Mouse (Mus musculus) right cerebral cortex, postnatal 14 days (tissue): Measurements from ENCODE around the gene Cd151.

ENCODE experiments used
- DNase-seq: peaks from one replicate; pipeline ENCODE4 v3.0.0; 2022

Cd151 gene

DNA sequence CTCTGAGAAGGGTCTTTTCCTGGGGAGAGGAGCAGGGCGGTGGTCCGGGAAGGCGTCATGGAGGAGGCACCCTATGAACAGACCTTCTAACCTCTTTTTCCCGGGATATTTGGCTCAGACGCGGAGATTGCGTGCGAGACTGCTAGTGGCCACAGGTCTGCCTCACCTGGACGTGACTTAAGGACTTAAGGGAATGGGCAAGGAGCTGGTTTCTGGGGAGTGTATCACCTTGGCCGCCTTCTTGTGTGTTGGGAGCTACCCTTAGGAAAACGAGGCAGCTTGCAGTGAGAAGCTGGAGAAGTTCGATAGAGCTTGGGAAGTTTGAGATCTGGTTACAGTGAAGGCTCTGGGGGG, 8.6 kb downstream of the Cd151 start:
- no peak for DNase-seq

- DNase-seq: peak; percentile 60
Measured at GRCm38 (mm10) chr7:141476226-141476980, 9.2 kb downstream of the Cd151 start.

- DNase-seq: no peak
Measured at GRCm38 (mm10) chr7:141476981-141477370, 9.8 kb downstream of the Cd151 start.

- no peak for DNase-seq
Measured at GRCm38 (mm10) chr7:141477578-141478269, 10.5 kb downstream of the Cd151 start.

GRCm38 (mm10) chr7:141478270-141478748, 11.1 kb downstream of the Cd151 start:
- no peak for DNase-seq

DNA sequence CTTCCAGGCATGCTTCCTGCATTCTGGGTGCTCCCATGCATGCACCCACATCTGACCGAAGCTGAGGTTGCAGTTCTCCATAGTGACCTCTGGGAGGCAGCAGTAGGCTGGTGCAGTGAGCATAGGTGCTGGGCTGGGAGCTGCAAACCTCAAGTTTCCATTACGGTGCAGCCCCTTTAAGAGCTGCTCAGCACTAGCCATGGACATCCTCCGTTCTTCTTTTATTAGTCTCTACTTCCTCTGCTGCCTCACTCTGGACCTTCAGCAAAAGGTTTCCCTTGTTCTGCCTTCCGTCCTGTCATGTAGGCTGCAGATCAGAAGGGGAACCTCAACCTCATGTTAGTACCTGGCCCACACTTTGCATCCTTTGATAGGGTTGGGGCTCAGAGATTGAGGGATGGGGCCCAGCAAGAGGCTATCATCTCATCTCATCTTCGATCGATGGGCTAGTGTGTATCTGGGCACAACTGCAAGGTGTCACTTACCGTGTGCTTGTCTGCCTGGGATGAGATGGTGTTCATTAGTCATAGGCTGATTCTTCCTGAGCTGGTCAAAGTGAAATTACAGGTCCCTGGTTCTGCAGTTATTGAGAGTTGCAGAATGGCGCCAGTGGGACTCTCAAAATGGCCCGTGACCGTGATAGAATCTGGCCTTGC, 13.8 kb downstream of the Cd151 start:
- DNase-seq: peak; percentile 50

GRCm38 (mm10) chr7:141481498-141482401, 14.6 kb downstream of the Cd151 start:
- DNase-seq: peak; percentile 66

DNA sequence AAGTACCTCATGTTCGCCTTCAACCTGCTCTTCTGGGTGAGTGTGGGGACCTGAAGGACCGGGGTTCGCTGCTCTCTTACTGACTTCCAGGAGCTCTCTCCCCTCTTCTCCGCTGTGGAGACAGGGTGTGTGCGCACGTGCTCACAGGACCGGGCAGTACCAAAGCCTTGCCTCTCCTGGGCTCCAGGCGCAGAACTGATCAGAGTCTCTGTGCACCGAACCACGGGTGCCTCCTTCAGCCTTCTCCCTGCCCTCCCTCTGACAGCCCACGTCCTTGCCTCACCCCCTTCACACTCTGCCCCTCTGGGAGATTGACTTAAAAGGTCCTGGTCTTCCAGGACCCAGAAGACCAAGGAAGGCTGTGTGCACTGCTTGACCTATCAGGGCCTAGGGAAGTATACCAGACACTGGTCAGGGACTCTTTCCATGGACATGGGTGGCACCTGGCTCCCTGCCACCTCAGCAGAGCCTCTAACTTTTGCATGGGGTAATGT, 15.4 kb downstream of the Cd151 start:
- no peak for DNase-seq

- DNase-seq: no peak
Measured at GRCm38 (mm10) chr7:141483114-141483653, 16.0 kb downstream of the Cd151 start.

GRCm38 (mm10) chr7:141484186-141485120, 17.3 kb downstream of the Cd151 start:
- DNase-seq: no peak

GRCm38 (mm10) chr7:141485186-141485585, 18.0 kb downstream of the Cd151 start:
- DNase-seq: no peak

DNA sequence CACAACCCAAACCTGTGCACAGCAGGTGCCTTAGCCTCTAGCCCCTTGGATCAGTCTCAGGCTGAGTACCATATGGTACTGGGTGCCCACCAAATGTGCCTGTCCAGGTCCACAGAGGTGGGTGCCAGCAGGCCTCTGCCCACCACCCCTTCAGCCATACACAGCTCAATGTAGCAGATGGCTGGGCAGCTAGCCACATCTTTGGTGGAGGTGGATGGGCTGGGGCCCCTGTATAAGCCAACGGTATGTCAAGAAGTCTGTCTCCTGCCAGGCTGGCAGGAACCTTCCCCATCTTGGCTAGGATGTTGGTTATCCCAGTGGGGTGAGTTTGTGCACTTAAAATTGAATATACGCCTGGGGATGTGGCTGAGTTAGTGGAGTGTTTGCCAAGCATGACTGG, 18.4 kb downstream of the Cd151 start:
- no peak for DNase-seq

DNA sequence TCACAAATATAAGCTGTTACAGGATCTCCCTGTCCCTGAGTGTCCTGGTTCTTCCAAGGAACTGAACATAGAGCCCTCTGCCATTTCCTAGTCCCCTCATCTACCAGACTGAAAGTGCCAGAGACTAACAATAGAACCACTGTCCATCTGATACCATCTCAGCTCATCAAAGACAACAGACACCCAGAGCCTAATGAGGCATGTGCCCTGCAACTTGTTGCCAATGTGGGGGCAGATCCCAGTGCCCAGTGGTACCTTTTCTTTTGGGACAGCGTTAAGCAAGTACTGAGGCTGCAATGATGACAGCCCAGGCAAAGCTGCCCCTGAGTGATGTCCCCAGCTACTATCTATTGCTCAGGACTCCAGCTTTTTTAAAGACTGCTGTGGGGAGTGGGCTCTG, 19.0 kb downstream of the Cd151 start:
- DNase-seq: no peak

- DNase-seq: no peak
Measured at GRCm38 (mm10) chr7:141487141-141487540, 19.9 kb downstream of the Cd151 start.

GRCm38 (mm10) chr7:141491151-141491550, 24.0 kb downstream of the Cd151 start:
- no peak for DNase-seq

DNA sequence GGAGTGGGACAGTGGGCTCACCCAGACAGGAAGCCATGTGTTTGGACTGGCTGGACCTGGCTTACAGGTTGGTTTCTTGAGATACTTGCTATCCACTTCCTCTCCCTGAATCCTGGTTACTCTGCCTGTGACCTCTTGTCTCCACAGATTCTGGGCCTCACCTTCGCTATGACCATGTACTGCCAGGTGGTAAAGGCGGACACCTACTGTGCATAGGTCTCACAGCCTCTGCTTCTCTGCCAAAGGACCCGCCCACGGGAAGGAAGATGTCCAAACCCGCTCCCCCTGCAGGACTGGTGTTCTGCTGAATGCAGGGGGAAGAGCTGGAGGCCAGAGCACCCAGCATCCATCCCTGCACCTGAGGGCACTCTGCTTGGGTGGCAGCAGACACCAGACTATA, 25.5 kb downstream of the Cd151 start:
- no peak for DNase-seq

DNA sequence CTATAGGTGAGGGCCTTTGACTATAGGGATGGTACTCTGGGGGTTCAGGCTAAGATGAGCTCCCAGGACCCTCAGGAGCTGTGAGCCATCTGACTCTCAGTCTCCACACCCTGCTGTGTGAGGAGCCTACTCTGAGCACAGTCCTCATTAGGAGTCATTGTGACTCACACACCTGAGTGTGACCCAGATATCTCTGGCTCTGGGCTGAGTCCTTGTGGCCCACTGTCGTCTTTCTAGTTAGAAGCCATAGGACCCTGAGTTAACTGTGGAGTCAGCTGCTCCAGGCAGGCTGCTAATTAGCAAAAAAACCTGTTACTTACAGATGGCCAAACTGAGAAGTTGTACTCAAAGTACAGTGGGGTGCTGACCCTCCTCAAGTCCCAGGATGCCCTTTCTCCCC, 26.5 kb downstream of the Cd151 start:
- no peak for DNase-seq

GRCm38 (mm10) chr7:141495379-141495778, 28.2 kb downstream of the Cd151 start:
- DNase-seq: no peak

DNA sequence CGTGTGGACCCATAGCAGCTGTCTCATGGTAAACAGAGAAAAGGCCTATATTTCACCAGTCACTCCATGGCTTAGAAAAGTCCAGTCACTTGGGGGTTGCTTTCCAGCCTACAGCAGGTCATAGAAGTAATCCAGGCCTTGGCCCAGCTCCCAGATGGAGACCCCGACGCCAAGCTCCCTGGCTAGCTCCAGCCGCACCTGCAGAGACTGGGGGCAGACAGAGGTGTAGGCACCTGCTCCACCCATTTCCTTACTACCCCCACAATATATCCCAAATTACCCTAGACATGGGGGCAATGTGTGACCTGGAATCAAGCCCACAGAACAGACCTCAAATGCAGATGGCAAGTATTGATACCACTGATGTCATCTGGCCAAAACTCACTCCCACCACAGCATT, 28.7 kb downstream of the Cd151 start:
- DNase-seq: no peak

DNA sequence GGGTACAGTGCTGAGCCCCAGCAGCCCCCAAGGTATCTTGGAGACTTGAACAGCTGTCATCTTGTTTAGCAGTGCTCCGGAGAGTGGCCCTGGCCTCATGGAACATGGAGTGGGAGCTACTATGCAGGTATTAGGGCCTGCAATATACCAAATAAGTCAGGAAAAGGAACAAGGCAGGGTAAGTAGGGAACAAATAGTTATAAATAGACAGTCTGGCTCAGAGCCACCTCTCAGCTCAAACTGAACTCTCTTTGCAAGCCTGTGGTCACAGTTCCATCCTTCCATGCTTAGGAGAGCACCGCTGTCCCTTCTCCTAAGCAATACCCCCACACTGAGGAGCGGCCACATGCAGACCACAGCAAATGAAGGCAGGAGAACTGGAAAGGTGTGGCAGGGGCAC, 30.4 kb downstream of the Cd151 start:
- DNase-seq: no peak
